Mouse (Mus musculus) cerebellum, adult 2 months (tissue): Measurements from ENCODE around the gene Plxnb1. TPM values are rescaled to one million over a fixed set of nuclear protein-coding genes. Genes with fewer than 3 reads are reported as not detected.

Source experiments
- DNase-seq, 2 experiments: peaks; one replicate each; pipeline ENCODE4 v3.0.0; 2021
- H3K27ac ChIP-seq: fragments of 200-500 bp; 2 replicates; pipeline ENCODE4 v1.5.1; 2012; ENCODE audit warnings: low read length, control low read depth, inconsistent platforms; ENCODE audit not compliant: insufficient read depth
- H3K27me3 ChIP-seq: fragments of 200-500 bp; 2 replicates; pipeline ENCODE4 v1.6.1; 2012; ENCODE audit warnings: inconsistent platforms, mild to moderate bottlenecking, low read length, moderate library complexity; ENCODE audit not compliant: control insufficient read depth, insufficient read depth
- H3K4me1 ChIP-seq: fragments of 200-500 bp; 2 replicates; pipeline ENCODE4 v1.6.1; 2011; ENCODE audit warnings: low read length; ENCODE audit not compliant: control insufficient read depth, insufficient read depth
- H3K4me3 ChIP-seq: fragments of 200-500 bp; replicated peaks from 2 replicates; pipeline ENCODE3; 2011; ENCODE audit warnings: mild to moderate bottlenecking, low read depth, low read length, control low read depth; ENCODE audit not compliant: insufficient read depth
- CTCF ChIP-seq: fragments of 200-500 bp; IDR thresholded peaks from 2 replicates; pipeline ENCODE4 v1.5.1; 2011; ENCODE audit warnings: low read depth, mild to moderate bottlenecking, control low read depth, low read length, moderate library complexity, borderline replicate concordance; ENCODE audit not compliant: insufficient read depth
- POLR2A ChIP-seq: fragments of 200-500 bp; IDR thresholded peaks from 2 replicates; pipeline ENCODE4 v1.6.1; 2011; ENCODE audit warnings: low read length, control low read depth, borderline replicate concordance; ENCODE audit not compliant: insufficient read depth
- WGBS: fragments of 180-500 bp; shearing (Covaris S2); methylation state at CpG from one replicate; pipeline ENCODE4 v1.1.7; 2018; 5-methylcytosine and 5-hydroxymethylcytosine counted together
- polyA plus RNA-seq: library from polyadenylated mRNA; depleted of rRNA; stranded (reverse); fragments of >200 nt; gene quantifications from 2 replicates; pipeline ENCODE4 v1.2.3, GENCODE M21; 2012

Plxnb1 gene
- polyA plus RNA-seq, 1 experiment, result 26.4 TPM

DNA sequence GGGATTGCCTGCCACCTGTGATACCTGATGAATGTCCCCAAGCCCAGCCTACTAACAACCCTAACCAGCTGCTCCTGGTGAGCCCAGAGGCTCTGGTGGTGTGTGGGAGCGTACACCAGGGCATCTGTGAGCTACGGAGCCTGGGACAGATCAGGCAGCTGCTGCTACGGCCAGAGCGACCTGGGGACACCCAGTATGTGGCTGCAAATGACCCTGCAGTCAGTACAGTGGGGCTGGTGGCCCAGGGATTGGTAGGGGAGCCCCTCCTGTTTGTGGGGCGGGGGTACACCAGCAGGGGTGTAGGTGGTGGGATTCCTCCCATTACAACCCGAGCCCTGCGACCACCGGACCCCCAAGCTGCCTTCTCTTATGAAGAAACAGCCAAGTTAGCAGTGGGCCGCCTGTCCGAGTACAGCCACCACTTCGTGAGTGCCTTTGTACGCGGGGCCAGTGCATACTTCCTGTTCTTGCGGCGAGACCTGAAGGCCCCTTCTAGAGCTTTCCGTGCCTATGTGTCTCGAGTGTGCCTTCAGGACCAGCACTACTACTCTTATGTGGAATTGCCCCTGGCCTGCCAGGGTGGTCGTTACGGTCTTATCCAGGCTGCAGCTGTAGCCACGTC lies 5.2 kb downstream of the Plxnb1 start:
- H3K27ac ChIP-seq, result no peak overlapping the region
- no peaks in the 10 kb centered on the region for H3K4me1 ChIP-seq
- H3K4me3 ChIP-seq, result no peak overlapping the region
- DNase-seq, result no peak
- TF ChIP-seq POLR2A (no peak), CTCF (no peak)
- H3K27me3 ChIP-seq, result no peaks in the 10 kb centered on the region
- WGBS, result 88% methylated on average over 20 of the region's 20 CpGs

DNA sequence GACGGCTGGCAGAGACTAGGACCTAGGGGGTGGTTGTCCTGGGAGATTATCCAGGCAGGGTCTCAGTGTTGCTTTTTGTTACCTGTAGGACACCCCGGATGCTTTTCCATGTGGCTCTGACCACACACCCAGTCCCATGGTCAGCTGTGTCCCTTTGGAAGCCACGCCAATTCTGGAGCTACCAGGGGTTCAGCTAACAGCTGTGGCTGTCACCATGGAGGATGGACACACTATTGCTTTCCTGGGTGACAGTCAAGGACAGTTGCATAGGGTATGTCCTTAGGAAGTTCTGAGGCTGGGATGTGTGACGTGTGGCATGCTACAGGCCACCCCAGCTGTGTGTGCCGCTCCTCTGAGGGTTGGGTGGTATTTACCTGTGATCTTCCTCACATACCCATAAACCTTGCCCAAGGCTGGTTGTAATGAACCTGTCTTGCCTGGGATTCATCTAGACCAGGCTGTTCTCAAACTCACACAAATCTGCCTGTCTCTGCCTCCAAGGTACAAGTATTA lies 6.8 kb downstream of the Plxnb1 start:
- H3K27me3 ChIP-seq, result no peaks in the 10 kb centered on the region
- DNase-seq, result no peak
- H3K4me3 ChIP-seq, result no peak overlapping the region
- WGBS, result 79% methylated on average over 5 of the region's 5 CpGs
- no peaks in the 10 kb centered on the region for H3K4me1 ChIP-seq
- H3K27ac ChIP-seq, result no peak overlapping the region
- TF ChIP-seq CTCF (no peak), POLR2A (no peak)

DNA sequence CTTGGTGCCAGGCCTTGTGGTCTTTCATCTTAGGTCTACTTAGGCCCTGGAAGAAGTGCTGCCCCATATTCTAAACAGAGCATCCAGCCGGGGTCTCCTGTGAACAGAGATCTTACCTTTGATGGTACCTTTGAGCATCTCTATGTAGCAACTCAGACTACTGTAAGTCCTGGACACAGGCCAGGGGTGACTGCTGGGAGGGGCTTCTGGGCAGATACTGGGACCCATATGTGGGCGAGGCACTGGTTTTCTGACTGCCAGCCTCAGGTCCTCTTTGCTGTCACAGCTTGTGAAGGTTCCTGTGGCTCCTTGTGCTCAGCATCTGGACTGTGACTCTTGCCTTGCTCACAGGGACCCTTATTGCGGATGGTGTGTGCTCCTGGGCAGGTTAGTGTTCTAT lies 7.4 kb downstream of the Plxnb1 start:
- Histone ChIP-seq H3K27ac (no peak overlapping the region), H3K4me1 (no peaks in the 10 kb centered on the region), H3K27me3 (no peaks in the 10 kb centered on the region), H3K4me3 (no peak overlapping the region)
- TF ChIP-seq CTCF (no peak), POLR2A (no peak)
- WGBS, result 81% methylated on average over 3 of the region's 3 CpGs
- no peak for DNase-seq

DNA sequence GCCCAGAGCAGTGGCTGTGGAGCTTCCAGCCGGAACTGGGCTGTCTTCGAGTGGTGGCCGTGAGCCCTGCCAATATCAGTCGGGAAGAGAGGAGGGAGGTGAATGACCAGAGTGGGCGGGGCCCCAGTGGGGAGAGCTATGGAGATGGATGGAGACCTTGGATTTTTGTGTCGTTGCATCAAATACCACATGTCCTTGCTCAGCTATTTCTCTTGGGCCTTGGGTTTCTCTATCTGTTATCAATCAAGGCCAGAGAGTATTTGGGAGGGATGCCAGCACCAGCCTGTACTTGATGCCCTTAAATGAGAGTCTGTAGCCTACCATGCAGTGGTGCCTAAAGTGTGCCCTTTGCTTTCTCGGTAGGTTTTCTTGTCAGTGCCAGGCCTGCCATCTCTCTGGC lies 8.1 kb downstream of the Plxnb1 start:
- Histone ChIP-seq H3K27ac (no peak overlapping the region), H3K27me3 (no peaks in the 10 kb centered on the region), H3K4me3 (no peak overlapping the region), H3K4me1 (no peaks in the 10 kb centered on the region)
- no peak for TF ChIP-seq POLR2A
- no peak for TF ChIP-seq CTCF
- no peak for DNase-seq
- WGBS, result 40% methylated on average over 7 of the region's 7 CpGs

DNA sequence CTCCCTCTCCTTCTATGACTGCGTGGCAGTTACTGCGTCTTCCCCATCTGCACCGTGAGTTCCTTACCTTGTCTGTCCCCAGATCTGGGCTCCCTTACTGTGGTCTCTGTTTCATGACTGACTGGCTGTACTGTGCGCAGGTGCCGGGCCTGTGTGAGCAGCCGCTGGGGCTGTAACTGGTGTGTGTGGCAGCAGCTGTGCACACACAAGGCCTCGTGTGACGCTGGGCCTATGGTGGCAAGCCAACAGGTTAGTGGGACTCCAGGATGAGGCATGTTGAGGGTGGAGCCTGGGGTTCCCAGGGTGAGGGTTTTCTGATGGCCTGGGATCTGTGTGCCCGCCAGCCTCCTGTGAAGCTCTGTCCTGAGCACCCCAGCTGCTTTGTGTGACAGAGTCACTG lies 8.9 kb downstream of the Plxnb1 start:
- Histone ChIP-seq H3K4me3 (no peak overlapping the region), H3K27me3 (no peaks in the 10 kb centered on the region), H3K27ac (no peak overlapping the region), H3K4me1 (no peaks in the 10 kb centered on the region)
- no peak for DNase-seq
- 86% methylated on average over 9 of the region's 9 CpGs for WGBS
- no peak for TF ChIP-seq POLR2A
- no peak for TF ChIP-seq CTCF

DNA sequence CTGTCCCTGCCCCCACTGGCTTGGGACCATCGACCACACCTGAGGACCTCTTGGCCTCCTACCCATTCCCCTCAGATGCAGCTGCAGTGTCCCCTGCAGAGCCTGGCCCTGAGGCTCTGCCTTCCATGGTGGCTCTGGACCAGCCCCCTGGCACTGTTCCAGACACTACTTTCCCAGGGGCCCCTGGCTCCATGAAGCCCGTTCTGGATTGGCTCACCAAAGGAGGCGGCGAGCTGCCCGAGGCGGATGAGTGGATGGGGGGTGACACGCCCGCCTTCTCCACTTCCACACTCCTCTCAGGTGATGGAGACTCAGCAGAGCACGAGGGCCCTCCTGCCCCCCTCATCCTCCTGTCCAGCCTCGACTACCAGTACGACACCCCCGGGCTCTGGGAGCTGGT lies 9.8 kb downstream of the Plxnb1 start:
- H3K27ac ChIP-seq, result no peak overlapping the region
- DNase-seq, result peak in 1 of 2 experiments; percentile 25
- WGBS, result 40% methylated on average over 12 of the region's 12 CpGs
- H3K4me1 ChIP-seq, result no peaks in the 10 kb centered on the region
- H3K27me3 ChIP-seq, result no peaks in the 10 kb centered on the region
- no peak for TF ChIP-seq POLR2A
- TF ChIP-seq CTCF, result no peak
- H3K4me3 ChIP-seq, result no peak overlapping the region

DNA sequence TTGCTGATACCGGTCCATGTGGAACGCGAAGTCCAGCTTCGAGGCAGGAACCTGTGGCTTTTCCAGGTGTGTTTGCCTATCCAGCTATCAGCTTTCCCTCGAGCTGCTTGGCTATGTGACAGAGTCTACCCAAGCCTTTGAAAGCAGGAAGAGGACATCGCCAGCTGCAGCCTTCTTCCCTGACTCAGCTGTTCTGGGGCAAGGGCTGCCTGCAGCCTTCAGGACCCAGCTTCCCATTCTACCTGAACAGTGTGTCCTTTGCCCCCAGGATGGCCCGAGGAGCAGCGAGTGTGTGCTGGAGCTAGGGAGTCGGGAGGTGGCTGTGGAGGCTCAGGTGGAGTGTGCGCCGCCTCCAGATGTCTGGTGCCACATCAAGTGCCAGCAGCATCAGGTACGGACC lies 10.5 kb downstream of the Plxnb1 start:
- no peak overlapping the region for H3K27ac ChIP-seq
- no peak for DNase-seq
- 90% methylated on average over 12 of the region's 12 CpGs for WGBS
- H3K4me1 ChIP-seq, result no peaks in the 10 kb centered on the region
- H3K4me3 ChIP-seq, result no peak overlapping the region
- TF ChIP-seq POLR2A, result no peak
- TF ChIP-seq CTCF, result no peak
- H3K27me3 ChIP-seq, result no peaks in the 10 kb centered on the region

DNA sequence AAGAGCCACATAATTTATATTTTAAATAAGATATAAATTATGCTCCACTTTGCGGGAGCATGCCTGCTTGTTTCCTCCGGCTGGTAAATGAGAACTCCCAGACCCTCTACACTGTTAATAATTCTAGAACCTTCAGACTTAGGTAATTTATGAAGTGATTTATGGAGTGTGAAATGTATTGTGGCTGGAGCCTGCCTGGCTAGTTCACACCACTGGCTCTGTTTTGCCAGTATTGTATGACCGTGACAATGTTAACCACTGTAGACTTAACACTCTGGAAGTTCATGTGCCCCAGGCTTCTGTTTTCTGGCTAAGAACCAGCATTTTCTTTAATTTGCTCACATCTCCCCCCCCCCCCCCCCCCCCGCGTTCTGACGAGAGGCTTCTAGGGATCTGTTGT lies 12.2 kb downstream of the Plxnb1 start:
- Histone ChIP-seq H3K27me3 (no peaks in the 10 kb centered on the region), H3K4me1 (no peaks in the 10 kb centered on the region), H3K4me3 (no peak overlapping the region), H3K27ac (no peak overlapping the region)
- WGBS, result 85% methylated on average over 5 of the region's 6 CpGs
- no peak for DNase-seq
- TF ChIP-seq CTCF (no peak), POLR2A (no peak)

DNA sequence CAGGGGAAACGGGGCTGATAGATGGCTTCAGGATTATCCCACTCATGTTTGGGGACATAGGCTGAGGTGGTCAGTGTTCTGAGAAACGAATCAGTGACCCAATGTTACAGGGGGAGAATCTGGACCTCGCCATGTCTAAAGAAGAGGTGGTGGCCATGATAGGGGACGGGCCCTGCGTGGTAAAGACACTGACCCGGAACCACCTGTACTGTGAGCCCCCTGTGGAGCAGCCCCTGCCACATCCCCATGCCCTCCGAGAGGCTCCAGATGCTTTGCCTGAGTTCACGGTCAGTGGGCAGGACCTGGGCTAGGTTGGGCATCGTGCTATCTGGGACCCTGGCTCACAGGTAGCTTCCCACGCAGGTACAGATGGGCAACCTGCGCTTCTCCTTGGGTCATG lies 15.1 kb downstream of the Plxnb1 start:
- no peak overlapping the region for H3K4me3 ChIP-seq
- TF ChIP-seq POLR2A (no peak), CTCF (no peak)
- no peak overlapping the region for H3K27ac ChIP-seq
- H3K27me3 ChIP-seq, result no peaks in the 10 kb centered on the region
- no peaks in the 10 kb centered on the region for H3K4me1 ChIP-seq
- no peak for DNase-seq
- 93% methylated on average over 11 of the region's 11 CpGs for WGBS
